Mouse (Mus musculus) liver, adult (tissue): ENCODE results near the gene Pacsin3.
A peak's percentile ranks its signal among the peaks of the same experiment; 100 is the strongest.

Source experiments
- GATA4 ChIP-seq: IDR thresholded peaks from 2 replicates; pipeline ENCODE4 v1.6.1; 2014; ENCODE audit warnings: mild to moderate bottlenecking, low read length; ENCODE audit not compliant: insufficient replicate concordance

Pacsin3 gene

DNA sequence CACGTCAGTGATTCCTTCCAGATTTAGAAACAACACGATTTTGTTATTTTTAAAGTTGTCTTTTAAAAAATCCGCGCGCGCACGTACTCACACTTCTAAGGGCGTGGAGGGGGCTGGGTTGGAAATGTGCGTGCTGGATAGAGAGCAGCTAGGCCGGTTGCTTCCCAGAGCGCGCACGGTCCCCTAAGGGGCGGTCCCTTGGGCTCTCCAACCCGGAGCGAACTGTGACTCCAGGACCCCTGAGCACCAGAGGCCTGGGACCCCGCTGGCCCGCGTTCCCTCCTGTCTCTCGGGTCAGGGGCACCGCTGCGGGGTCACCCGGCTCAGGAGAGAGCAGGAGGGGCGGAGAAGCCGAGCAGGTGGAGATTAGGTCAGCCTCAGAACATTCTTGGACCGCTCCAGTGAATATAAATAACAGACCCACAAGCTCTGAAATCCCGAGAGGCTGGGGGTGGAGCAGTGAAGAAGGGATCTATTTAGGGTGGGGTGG, at the start of gene Pacsin3:
Gene Pacsin3 (plus strand): TSS at position 294 of the 490 bp plus-strand sequence.
- TF ChIP-seq GATA4: no peak

DNA sequence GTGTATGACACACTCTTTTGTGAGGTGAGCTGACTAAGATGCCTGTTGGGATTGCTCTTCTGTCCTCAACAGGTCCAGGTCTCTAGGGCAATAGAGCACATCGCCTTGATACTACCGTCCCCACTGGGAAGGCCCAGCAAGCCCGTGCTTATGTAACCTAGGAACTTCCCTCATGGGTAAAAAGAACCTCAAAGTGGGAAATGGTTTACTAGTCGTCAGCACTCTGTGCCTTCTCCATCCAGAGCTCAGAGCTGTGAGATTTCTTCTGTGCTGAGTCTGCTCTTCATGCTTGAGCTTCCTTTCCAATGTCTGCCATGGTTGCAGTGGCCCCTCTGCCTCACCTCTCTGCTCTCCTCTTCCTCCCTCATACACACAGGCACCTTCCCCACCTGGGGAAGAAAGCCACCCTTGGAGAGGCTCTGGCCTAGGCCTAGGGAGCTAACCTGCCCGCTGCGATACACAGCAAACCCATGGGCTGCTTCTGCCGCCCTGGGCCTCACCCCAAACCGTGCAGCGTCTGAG, 49.4 kb upstream of the Pacsin3 start:
- TF ChIP-seq GATA4: no peak

DNA sequence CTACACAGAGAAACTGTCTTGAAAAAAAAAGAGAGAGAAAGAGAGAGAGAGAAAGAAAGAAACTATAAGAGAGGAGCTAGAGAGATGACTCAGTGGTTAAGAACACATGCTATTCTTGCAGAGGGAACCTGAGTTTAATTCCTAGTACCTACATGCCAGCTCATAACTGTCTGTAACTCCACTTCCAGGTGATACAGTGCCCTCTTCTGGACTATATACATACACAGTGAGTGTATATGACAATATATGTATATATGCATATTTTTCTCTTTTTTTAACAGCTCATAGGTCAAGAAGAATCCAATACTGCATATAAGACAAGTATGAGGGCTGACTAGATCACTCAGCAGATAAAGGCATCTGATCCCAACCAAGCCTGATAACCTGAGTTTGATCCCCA, 42.4 kb upstream of the Pacsin3 start:
- no peak for TF ChIP-seq GATA4

DNA sequence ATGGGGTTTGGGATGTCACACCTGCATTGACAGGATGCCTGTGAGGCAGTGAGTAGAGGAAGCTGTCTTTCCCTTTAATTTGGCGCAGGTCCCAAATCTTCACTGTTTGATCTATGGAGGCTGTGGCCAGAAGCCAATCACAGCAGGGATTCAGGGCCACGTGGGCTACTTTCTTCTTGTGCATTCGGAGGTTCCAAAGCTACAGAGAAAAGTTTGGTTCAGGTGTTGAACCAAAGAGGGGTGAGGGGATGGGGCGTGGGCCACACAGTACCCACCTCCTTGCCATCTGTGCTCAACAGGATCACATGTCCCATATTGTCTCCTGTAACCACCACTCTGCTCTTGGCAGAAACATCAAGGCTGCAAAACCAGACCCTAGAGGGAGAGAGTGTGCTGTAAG, 38.7 kb upstream of the Pacsin3 start:
- TF ChIP-seq GATA4: no peak

DNA sequence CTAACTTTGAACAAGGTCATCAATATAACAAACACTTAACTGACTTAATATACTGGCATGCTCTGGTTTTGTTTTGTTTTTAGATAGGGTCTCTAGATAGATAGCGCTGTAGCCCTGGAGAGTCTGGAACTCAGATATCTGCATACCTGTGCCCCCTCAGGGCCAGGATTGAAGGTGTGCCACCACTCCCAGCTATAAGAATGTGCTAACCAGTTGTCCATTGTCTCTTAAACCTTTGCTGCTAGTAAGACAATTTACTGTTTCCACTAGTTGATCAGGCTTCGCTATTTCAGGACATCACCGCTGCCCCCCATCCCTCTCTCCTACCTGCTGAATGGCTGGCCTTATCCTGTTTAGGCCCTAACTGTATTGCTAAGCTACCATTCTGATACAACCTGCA, 35.3 kb upstream of the Pacsin3 start:
- no peak for TF ChIP-seq GATA4

DNA sequence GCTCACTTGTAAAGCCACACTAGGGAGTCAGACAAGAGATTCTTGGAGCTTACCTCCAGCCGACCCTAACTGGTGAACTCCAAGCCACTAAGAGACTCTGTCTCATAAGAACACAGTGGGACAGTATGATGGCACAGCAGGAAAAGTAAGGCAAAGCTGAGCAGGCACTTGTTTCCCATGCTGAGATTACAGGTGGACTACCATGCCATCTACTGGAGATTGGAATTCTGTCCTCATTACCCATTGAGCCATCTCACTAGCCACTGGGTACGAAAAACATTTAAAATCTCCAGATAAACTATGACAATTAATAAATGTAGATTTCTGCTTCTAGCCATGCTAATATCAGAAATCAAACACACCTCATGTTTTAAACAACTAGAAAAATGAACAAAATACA, 32.1 kb upstream of the Pacsin3 start:
- TF ChIP-seq GATA4: no peak

DNA sequence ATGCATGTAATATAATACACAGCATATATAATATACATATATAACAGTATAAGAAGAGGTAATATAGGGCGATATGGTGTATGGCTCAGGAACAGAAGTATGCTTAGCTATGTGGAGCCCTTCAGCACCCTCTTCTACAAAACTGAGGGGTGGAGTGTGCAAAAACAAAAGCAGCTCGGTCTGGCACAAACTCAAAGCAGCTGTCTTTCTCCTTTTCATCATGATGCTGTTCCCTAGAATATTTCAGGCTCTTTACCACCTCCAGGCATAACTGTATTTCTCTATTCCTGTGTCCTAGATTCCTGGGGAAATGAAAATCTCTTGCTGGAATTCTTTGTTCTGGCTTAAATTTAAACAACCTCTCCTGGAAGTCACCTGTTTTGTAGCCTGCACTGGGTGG, 26.0 kb upstream of the Pacsin3 start:
- TF ChIP-seq GATA4: no peak

DNA sequence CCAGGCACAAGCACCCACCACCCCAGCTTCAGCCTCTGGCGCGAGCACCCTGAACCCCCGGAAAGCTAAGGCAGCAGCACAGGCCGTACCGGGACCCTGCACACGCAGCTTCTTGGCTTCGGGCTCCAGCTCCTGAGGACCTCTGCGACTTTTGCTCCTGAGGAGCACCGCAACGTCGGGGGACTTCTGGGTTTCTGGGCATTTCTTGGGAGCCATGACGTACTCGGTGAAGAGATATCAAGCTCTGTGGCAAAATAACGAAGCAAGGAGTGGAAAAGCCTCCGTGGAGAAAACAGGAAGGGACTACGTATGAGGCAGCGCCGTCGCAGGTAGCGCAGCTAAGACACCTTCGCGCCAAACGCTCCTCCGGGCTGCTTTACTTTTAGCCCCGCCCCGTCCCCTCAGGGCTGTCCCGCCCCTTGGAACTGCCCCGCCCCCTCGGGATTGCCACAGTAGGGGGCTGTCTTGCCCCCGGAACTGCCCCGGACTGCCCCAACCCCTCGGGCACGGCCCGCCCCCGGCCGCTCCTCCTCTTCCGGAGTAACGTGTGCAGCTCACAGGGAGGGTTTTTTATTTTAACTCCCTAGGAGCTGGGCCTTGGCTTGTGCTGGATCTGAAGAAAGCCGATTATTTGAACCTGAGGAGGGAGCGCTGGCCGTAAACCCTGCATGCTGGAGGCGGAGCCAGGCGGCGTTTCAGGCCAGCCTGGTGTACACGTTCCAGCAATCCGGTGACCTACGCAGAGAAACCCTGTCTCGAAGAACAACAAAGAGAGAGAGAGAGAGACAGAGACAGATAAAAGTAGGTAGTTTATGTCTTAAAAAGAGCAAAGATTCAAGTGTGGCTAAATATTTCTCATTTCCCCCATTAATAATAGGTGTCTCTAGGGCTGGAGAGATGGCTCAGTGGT, 18.9 kb upstream of the Pacsin3 start, which contains the start of gene Ddb2:
Gene Ddb2 (minus strand): TSS at position 382 of the 910 bp plus-strand sequence.
- TF ChIP-seq GATA4: no peak

DNA sequence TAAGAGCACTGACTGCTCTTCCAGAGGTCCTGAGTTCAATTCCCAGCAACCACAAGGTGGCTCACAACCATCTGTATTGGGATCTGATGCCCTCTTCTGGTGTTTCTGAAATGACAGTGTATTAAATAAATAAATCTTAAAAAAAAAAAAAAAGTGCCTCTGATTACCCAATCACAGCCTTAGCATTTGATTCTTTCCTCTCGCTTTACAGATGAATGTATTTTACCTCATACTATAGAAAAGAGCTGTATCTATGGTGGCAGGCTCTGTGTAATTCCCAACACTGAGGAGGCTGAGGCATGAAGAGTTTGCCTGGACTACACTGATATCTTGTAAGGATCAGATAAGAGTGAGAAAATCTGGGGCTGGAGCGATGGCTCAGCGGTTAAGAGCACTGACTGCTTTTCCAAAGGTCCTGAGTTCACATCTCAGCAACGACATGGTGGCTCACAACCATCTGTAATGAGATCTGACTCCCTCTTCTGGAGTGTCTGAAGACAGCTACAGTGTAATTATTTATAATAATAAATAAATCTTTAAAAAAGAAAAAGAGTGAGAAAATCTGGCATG, 18.2 kb upstream of the Pacsin3 start:
- 0 out of 2 replicates have a peak, but pooled peaks have one; percentile 49 for TF ChIP-seq GATA4

DNA sequence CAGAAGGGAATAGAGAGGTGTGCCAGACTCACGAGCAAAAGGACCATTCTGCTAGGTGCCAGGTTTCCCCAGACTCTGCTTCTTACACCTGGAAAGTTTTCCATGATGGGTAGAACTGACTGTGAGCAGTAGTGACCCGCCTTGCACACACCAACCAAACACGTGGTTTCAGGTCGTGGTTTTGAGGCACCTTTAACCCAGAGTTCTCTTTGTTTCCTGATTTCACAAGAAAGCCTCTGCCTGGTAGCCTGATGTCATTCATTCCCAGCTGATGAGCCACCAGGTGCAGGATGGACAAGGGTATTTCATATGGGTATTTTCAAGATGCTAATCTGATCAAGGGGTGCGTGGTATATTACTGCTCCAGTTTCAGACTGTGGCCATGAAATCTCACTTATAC, 13.2 kb upstream of the Pacsin3 start:
- no peak for TF ChIP-seq GATA4

DNA sequence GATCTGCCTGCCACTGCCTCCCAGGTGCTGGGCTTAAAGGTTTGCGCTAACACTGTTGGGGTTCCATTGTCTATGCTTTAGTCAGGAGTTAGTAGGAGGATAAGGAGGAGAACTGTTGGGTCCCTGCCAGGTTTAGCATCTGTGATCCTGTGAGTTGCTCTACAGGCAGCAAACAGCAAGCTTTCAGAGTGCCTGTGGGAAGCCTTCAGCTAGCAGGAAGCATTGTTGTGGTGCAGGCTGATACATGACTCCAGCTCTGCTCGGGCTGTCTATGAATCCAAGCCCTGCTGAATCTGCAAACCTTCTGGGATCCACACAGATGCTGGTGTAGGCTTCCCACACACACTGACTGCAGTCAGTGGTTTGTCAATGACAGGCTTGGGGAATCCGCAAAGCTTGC, 12.3 kb upstream of the Pacsin3 start:
- no peak for TF ChIP-seq GATA4

DNA sequence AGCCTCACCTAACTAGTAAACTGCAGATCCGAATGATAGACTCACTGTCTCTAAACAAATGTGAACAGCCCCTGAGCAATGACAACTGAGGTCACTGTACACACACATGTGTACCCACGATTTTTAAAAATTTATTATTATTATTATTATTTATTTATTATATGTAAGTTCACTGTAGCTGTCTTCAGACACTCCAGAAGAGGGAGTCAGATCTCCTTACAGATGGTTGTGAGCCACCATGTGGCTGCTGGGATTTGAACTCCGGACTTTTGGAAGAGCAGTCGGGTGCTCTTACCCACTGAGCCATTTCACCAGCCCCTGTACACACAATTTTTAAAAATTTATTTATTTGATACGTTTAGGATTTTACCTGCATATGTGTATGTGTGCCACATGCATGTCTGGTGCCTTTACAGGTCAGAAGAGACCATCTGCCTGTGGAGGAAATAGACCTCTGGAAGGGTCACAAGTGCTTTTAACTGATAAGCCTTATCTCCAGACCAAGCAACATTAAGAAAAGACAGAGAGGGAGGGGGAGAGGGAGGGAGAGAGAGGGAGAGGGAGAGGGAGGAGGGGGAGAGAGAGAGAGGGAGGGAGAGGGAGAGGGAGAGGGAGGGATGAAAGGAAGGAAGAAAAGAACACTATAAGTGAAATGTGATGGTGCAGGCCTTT, 11.1 kb upstream of the Pacsin3 start:
- TF ChIP-seq GATA4: no peak

DNA sequence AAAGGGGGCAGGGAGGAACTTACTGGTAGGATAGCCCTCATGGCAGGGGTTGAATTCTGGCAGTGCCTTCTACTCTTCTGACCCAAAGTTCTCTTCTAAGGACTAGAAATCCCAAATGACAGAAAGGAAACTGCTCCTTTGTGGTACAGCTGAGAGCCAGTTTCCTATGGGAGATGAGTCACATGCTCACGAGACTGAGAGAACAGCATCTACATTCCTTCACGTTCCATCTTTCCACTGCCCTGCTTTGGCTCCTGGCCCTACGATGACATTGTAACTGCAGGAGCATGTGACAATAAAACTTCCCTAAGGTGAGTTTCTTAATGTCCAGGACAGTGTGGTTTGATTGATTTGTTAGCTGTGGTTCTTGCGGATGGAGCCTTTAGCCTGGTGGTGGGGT, 7.4 kb upstream of the Pacsin3 start:
- TF ChIP-seq GATA4: no peak

DNA sequence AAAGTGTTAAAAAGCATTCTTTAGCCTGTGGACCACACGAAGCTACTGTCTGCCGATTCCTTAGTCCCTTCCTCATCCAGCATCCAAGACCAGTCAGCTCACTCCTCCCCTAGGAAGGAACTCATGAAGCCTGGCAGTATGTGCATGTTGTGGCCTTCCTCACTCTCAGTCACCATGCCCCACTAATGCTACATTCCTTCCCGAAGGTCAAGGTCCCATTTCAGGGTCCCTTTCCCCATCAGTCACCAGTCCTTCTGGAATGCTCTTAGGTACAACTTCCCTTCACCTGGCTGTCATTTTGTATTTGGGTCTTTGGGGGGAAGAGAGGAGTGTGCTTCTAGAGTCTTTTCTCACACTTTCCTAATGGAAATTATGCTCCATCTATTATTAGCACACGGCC, 3.8 kb upstream of the Pacsin3 start:
- no peak for TF ChIP-seq GATA4

DNA sequence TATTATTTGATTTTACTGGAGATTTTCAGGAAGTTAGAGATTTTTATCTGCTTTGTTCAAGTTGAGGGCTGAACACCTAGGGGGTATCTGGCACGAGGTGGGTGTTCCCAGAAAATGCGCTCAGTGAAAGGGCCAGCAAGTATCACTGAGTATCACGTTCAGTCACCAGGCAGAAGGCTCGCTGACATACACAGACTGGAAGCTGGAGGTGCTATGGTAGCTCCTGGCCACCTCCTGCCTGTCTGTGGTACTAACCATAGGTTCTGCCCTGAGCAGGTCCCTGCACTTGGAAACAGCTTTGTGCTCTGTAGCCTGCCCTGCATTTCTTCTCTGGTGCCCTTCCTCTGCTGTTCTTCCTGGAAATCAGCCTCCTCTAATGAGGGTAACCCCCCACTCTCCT, 3.2 kb upstream of the Pacsin3 start:
- TF ChIP-seq GATA4: no peak
